ENCODE assay signal across 16 mouse cellular contexts in the genomic region with DNA sequence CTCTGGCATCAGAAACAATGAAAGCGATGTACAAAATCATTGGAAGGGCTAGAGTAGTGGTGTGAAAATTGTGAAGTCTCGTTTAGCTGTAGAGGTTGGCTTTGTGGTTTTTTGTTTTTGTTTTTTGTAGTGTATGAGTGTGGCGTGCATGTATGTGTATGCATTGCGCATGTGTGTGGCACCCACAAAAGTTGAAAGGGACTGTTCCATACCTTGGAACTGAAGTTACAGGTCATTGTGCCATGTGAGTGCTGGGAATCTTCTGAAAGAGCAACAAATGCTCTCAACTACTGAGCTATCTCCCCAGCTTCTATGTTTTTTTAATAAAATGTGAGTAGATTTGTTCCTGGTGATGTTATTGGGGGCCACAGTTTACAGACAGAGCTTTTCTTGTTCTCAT. TPM values are rescaled to one million over a fixed set of nuclear protein-coding genes. Genes with fewer than 3 reads are reported as not detected.
"Had no signal": no experiment of that assay in that cellular context is flagged by ENCODE, and none has a peak within 500 bp of the region (broad histone marks: within the 10 kb centered on the region; RNA-seq: fewer than 3 reads in every experiment).

No protein-coding gene starts in this region.

- H3K27me3 ChIP-seq: neural tube, embryonic 15.5 days; stomach, embryonic 15.5 days had no signal

- H3K4me2 ChIP-seq: neural tube, embryonic 15.5 days; stomach, embryonic 15.5 days had no signal

- H3K4me3 ChIP-seq: neural tube, embryonic 15.5 days; stomach, embryonic 15.5 days had no signal

- H3K4me1 ChIP-seq: neural tube, embryonic 15.5 days; stomach, embryonic 15.5 days had no signal

- DNase-seq: retina, postnatal 1 day; right cerebral cortex, adult 18-20 months; right cerebral cortex, postnatal 14 days; right cerebral cortex, postnatal 25 days; right cerebral cortex, postnatal 4 days; spleen, adult 18-20 months; thymus, adult 18-20 months; thymus, adult 2 months; thymus, postnatal 14 days; thymus, postnatal 25 days; thymus, postnatal 36 days; thymus, postnatal 4 days had no signal

- H3K9ac ChIP-seq: neural tube, embryonic 15.5 days; stomach, embryonic 15.5 days had no signal

- H3K27ac ChIP-seq: neural tube, embryonic 15.5 days; stomach, embryonic 15.5 days; stomach, postnatal 0 days had no signal

RNA-seq across cellular contexts. Expression of a gene that starts 14.5 kb away (rescaled TPM):
- total RNA-seq: neutrophil, adult 5-6 weeks had no signal
